Mouse (Mus musculus): ENCODE data around the gene Cnnm4.

GRCm38 (mm10) chr1:36508238-36508637 lies 36.8 kb downstream of the Cnnm4 start:
- no peak for TF ChIP-seq POLR2A (IDR thresholded peaks at IDR 0.05; ENCODE audit: insufficient read depth, low read depth, low read length)
- no peak for TF ChIP-seq CTCF (IDR thresholded peaks at IDR 0.05; ENCODE audit: insufficient read depth, low read depth, low read length)

Measured in olfactory bulb, adult 2 months (tissue).